Mouse (Mus musculus): Measurements from ENCODE around the gene Copz1.

Gene Copz1

GRCm38 (mm10) chr15:103308056-103308875, 35.8 kb downstream of the Copz1 start:
- no peak for DNase-seq (ENCODE audit: extremely low spot score, low spot score)

DNA sequence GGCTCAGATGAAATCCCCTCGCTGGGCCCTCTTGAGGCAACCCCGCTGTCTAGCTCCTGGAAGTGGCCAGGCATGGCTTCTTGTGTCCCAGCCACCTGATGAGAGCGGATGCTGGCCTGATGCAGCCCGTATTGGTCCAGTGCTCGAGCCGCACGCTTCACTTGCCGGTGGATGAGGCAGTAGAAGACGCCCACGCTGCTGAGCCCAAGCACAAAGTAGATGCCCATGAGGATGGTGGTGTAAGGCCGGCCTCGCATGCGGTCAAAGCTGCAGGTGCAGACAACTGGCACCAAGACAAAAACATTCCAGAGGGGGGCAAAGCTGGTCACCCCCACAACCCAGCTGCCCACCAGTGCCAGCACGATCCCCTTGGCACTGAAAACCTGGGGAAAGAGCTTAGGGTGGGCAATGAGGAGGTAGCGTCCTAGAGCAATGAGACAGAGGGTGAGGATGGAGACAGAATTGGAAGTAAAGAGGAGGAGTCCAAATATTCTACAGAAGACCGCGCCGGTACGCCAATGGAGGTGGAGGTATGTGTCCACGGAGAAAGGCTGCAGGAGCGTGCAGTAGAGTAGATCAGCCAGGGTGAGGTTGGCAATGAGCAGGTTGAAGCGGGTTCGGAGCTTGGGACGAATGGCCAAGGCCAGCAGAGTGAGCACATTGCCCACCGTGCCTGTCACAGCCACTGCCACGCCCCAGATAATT, 36.5 kb downstream of the Copz1 start:
- no peak for DNase-seq (ENCODE audit: extremely low spot score, low spot score)

DNA sequence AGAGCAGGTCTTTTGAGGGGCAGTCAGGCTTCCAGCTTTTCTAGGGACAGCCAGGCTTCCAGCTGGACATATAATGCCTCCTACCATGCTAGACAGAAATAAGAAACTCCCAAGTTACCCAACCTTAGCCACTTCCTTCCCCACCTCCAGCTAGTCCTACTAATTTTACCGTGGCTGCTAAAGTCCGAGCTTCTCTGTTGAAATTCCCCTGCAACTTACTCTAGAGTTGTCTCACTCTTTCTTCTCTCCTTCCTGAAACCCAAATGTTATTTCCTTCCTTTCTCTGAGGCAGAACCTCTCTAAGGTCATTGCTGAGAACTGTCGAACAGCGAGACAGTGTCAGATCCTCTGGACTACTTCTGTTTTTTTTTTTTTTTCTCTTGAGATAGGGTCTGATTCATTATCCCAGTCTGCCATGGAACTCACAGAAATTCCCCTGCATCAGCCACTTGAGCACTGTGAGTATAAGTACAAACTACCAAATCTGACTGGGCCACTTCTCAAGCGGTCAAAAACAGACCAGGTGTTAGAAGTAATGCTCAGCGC, 37.9 kb downstream of the Copz1 start, which contains the start of gene Gpr84:
Gene Gpr84 (minus strand): TSS at position 248 of the 546 bp plus-strand sequence.
- no peak for DNase-seq (ENCODE audit: extremely low spot score, low spot score)

GRCm38 (mm10) chr15:103313495-103314095, 41.1 kb downstream of the Copz1 start:
- peak; percentile 71 for DNase-seq (ENCODE audit: extremely low spot score, low spot score)

GRCm38 (mm10) chr15:103314181-103314580, 41.7 kb downstream of the Copz1 start:
- DNase-seq (ENCODE audit: extremely low spot score, low spot score), result no peak

- DNase-seq (ENCODE audit: extremely low spot score, low spot score), result peak; percentile 89
Observed at GRCm38 (mm10) chr15:103315011-103315502, 42.5 kb downstream of the Copz1 start.

DNA sequence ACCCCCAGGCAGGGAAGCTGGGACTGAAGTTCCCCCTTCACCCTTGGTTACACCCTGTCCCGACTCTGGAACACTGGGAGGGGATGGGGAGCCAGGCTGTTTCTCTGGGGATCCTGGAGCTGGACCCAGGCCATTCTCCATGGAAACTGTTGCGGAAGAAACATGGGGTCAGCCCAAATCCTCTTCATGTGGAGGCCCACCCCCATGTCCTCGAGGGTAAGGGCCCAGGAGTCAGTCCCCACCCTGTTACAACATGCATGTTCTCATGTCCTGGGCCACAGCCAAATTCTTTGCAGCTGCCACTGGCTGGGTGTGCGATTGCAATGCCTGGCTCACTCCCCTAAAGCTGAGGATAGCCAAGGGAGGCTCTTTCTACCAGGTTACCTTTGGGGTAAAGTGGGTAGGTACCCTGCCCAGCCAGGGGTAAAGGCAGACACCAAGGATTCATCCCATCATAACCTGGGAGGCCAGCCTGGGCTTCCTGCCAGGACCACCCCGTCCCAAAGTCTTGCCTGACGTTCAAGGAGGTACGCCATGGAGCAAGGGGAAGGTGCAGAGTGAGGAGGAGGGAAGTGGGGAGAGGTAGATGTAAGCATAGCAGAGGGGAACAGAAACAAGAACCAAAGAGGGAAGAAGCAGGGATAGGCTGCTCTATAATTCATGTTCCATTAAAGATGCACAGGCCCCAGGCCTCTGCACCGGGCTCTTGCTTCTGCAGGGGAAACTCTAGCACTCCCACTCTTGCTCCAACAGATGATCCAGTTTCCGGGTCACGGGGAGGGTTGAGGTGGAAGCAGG, 43.7 kb downstream of the Copz1 start:
- no peak for DNase-seq (ENCODE audit: extremely low spot score, low spot score)

DNA sequence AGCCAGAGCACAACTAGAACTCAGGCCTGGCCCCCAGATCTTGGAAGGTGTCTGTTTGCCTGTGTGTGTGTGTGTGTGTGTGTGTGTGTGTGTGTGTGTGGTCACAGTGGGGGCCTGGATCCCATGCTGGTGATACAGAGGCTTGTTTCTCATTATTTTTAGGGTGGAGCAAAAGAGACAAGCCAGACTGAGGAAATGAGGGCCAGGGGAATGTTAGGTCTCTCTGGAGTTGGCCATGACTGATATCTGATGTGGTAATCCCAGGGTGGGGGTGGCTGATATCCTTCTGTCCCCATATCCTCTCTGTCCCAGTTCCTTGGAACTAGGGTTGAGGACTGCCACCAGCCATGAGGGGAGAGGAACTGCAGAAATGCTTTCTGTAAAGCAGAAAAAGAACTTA, 44.6 kb downstream of the Copz1 start:
- no peak for DNase-seq (ENCODE audit: extremely low spot score, low spot score)

DNA sequence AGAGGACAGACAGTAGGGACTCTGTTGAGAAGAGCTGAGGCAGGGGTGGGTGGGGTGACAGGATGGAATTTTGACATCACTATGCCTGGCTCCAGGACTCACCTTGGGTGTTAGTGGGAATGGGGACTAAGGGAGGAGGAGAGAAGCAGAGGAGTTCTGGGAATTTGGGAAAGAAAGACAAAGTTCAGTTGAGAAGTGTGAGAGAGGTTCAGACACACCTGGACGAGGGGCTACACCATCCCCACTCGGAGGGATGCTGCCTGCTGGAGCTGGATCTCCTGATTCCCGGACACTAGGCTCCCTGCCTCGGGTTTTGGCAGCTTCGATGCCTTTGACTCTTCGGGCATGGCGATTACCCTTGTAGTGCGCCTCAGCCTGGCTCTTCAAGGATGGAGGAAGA, 45.2 kb downstream of the Copz1 start:
- no peak for DNase-seq (ENCODE audit: extremely low spot score, low spot score)

DNA sequence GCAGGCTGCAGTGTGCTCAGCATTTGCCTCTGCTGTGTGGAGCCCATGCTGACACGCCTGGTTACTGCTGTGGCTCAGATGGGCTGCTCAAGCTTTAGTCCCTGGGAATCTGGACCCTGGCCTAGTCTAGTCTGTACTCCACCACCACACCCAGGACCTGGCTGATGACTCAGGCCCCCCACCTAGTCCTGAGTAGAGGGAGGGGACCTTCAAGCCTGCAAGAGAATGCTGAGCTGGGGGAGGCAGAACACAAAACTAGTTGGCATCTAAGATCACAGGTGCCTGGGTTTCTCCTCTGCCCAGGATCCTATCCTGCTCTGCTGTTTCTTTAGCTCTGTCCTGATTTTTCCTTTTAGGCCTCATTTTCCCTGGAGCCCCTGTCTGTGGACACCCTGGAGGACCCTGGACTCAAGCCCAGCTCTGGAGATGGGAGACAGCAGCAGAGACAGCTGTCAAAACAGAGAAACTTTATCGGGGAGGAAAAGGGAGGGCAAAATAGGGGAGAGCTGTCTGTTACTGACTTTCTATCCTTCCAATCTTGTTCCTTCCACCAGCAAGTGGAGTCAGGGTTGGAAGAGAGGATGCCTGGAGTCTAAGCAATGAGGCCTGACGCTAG, 45.8 kb downstream of the Copz1 start:
- no peak for DNase-seq (ENCODE audit: extremely low spot score, low spot score)

- no peak for DNase-seq (ENCODE audit: extremely low spot score, low spot score)
Observed at GRCm38 (mm10) chr15:103321076-103321475, 48.6 kb downstream of the Copz1 start.

DNA sequence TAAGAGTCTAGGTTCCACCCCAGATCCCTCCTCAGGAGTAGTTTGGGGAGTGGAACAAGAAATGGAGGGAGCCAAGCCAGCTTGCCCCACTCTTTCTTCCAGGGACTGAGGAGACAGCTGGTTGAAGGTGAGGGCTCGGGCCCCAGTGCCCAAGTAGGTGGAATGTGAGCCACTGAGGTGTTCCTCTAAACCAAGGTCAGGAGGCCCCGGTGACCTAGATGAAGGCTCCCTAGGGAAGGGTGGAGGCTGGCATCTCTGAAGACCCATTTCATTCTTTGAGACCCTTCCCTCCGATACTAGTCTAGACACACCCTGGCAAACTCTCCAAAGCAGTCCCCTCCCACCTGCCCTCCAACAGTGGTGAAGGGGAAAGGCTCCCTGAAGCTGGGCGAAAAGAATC, 49.9 kb downstream of the Copz1 start:
- no peak for DNase-seq (ENCODE audit: extremely low spot score, low spot score)

- DNase-seq (ENCODE audit: extremely low spot score, low spot score), result no peak
Observed at GRCm38 (mm10) chr15:103323070-103323454, 50.5 kb downstream of the Copz1 start.

GRCm38 (mm10) chr15:103323455-103324247, 51.1 kb downstream of the Copz1 start:
- peak; percentile 92 for DNase-seq (ENCODE audit: extremely low spot score, low spot score)

- no peak for DNase-seq (ENCODE audit: extremely low spot score, low spot score)
Observed at GRCm38 (mm10) chr15:103333081-103333615, 60.6 kb downstream of the Copz1 start.

DNA sequence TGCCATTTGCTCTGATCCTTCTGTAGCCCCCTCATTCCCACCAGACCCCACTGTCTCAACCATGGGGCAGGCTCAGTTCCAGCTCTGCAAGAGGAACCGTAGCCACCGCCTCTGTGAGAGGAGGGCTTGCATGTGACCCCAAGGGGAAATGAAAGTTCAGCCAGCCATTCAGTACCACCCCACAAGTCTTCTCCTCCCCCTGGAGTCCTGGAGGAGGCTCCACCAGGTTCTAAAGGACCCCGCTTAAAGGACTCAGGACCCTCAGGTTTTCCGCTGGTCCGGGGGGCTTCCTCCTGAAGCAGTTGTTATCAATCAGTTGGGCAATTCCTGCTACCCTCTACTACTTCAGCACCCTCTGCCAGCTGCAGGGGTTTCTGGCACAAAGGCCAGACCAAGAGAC, 61.2 kb downstream of the Copz1 start:
- DNase-seq (ENCODE audit: extremely low spot score, low spot score), result no peak

- no peak for DNase-seq (ENCODE audit: extremely low spot score, low spot score)
Observed at GRCm38 (mm10) chr15:103334194-103334593, 61.7 kb downstream of the Copz1 start.

GRCm38 (mm10) chr15:103335040-103335439, 62.5 kb downstream of the Copz1 start:
- no peak for DNase-seq (ENCODE audit: extremely low spot score, low spot score)

GRCm38 (mm10) chr15:103335488-103336235, 63.1 kb downstream of the Copz1 start:
- no peak for DNase-seq (ENCODE audit: extremely low spot score, low spot score)
